Mouse (Mus musculus): ENCODE data around the gene Gfm2. TPM values are rescaled to one million over a fixed set of nuclear protein-coding genes. Genes with fewer than 3 reads are reported as not detected.
"Not testable (repeated sequence)": the region's sequence is repeated elsewhere in the genome, so short reads cannot be mapped to it uniquely, and the experiment has no call there.

Gene Gfm2
- polyA plus RNA-seq (2015; fragmentation: Nextera tagmentation; extraction: Ambion mirVana) = 35.3 and 39.5 TPM in 2 replicates

DNA sequence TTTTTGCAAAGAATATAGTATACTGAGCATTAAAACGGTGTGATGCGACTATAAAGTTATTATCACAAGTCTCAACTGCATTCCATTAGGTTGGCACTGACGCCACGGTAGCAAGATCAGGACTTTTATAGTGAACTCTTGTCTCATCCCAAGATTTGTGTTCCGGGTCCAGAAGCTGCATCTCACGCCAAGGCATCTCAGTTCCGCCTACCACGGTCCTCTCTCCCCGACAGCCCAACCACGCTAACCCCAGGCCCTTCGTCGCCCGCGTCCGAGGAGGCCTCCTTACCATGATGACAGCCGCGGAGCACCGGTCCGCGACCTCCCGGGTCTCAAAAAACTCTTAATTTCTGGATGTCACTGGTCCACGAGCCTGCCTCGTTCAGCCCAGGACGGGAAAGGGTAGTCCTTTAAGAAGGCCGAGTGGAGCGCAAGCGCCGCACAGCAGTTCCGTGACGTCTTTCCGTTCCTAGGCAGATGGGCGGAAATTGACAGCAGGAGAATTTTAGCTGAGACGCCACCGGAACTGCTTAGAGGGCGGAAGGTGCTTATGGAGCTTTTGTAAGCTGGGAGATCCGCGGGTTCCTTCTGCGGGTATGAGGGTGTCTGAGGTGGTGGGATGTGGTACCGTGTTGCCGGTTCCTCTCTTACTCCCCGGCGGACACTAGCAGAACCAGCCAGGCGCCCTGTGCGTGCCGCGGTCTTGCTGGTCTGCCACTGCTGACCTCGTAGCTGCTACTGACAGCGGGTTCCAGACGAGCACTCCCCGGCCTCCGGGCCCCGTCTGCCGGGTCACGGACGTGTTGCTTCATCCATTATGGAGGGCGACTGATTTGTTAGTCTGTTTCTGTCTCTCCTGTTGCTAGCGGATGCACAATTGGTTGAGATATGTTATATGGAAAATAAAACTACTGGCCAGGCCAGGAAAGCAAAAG is at the start of gene Gfm2, which contains the start of gene Nsa2:
Gfm2 (plus strand) TSS at position 472 of the 935 bp plus-strand sequence.
Nsa2 (minus strand) TSS at position 472 of the 935 bp plus-strand sequence.
- Histone ChIP-seq H3K4me1 (replicated peaks) (peaks cover 13% of the 10 kb centered on the region), H3K9ac (peak within 1 kb of the TSS; percentile 92), H3K4me2 (peak within 1 kb of the TSS; percentile 78), H3K27ac (peak within 1 kb of the TSS; percentile 94), H3K27me3 (no peaks in the 10 kb centered on the region), H3K36me3 (peaks cover 24% of the 10 kb centered on the region), H3K9me3 (no peaks in the 10 kb centered on the region), H3K4me3 (peak within 1 kb of the TSS; percentile 90)
- under 1% methylated on average over 57 of the region's 57 CpGs for WGBS
- peak; percentile 99 for ATAC-seq (ENCODE audit: low FRiP score)

DNA sequence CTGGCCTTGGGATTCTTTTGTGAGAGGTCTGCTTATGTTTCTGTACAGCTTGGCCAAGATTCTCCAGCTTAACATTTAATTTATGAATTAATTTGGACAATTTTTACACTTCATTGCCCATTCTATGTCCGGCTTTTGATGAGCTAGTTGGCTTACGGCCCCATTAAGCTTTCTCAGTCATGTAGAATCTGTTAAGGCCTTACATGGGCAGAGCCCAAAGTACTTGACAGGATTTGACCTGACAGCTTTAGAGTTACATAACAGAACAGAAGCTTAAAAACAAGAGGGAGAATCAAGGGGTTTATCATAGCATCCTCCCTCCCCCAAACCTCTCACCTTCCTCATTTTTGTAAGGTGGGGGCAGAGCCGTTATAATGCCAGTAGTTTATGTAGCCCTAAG is 49.6 kb upstream of the Gfm2 start:
- WGBS = 84% methylated on average over 3 of the region's 3 CpGs
- peaks cover 7% of the 10 kb centered on the region; the same call in 1 of the 2 replicates for H3K4me1 ChIP-seq (replicated peaks)
- no peaks in the 10 kb centered on the region for H3K9me3 ChIP-seq

DNA sequence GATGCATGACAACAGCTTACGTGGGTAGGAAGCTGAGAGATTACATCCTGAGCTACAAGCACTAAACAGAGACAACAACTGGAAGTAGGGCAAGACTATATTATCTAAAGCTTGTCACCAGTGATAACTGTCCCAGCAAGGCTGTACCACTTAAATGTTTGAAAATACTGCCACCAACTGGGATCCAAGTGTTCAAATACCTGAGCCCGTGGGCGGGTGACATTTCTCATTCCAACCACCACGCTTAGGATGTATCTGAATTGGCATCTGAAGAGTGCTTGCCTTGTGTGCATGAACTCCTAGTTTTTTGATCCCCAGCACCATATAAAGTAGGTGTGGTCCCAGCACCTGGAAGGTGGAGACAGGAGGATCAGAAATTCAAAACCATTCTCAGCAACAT is 42.0 kb upstream of the Gfm2 start:
- 84% methylated on average over 4 of the region's 4 CpGs for WGBS
- Histone ChIP-seq H3K4me2 (no peak overlapping the region), H3K4me1 (replicated peaks) (no peaks in the 10 kb centered on the region), H3K27ac (no peak overlapping the region), H3K27me3 (no peaks in the 10 kb centered on the region), H3K9me3 (no peaks in the 10 kb centered on the region), H3K36me3 (peaks cover 28% of the 10 kb centered on the region; the same call in 1 of the 2 replicates), H3K9ac (no peak overlapping the region), H3K4me3 (no peak overlapping the region)
- no peak for ATAC-seq (ENCODE audit: low FRiP score)

More for the DNA sequence above, 49.6 kb upstream of the Gfm2 start:
- Histone ChIP-seq H3K4me3 (no peak overlapping the region), H3K4me2 (no peak overlapping the region), H3K27ac (no peak overlapping the region), H3K36me3 (0 out of 2 replicates have a peak, but pooled peaks cover 7% of the 10 kb centered on the region), H3K27me3 (no peaks in the 10 kb centered on the region), H3K9ac (no peak overlapping the region)
- no peak for ATAC-seq (ENCODE audit: low FRiP score)

DNA sequence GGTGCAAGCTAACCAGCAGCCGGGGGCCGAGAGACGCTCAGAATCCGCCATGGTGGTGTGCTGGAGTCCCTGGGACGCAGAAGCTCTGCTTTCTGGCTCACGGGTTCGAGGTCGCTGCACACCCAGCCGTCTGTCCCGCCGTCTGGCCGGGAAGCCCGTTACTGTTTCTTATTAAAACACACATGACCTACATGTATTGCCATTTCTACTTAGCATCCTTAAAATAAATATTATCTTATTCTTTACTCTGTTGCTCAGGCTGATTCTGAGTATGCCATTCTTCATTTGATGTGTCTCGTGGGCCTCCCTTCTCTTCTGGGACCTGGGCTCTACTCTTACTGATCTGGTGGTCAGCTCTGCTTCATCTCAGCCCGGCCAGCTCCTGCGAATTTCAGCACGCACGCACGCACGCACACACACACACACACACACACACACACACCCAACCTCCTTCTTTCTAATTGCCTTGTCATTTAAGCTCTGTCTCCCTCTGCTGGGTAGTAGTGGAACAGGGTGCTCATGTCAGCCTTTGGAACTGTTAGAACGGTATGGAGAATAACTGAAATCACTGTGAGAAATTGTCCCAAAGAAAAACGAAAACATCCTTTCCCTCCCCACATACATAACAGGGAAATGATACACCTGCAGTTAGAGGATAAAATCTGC is 38.4 kb upstream of the Gfm2 start, which contains the start of gene Gm6169:
Gm6169 (minus strand) TSS at position 51 of the 666 bp plus-strand sequence.
- H3K27ac ChIP-seq = no peak within 1 kb of the TSS
- WGBS = 79% methylated on average over 22 of the region's 22 CpGs
- H3K9ac ChIP-seq = no peak within 1 kb of the TSS
- H3K9me3 ChIP-seq = no peaks in the 10 kb centered on the region
- 0 out of 2 replicates have a peak, but pooled peaks have one; percentile 52 for ATAC-seq (ENCODE audit: low FRiP score)
- no peaks in the 10 kb centered on the region for H3K27me3 ChIP-seq
- peaks cover 13% of the 10 kb centered on the region; the same call in 1 of the 2 replicates for H3K36me3 ChIP-seq
- H3K4me2 ChIP-seq = no peak within 1 kb of the TSS
- no peak within 1 kb of the TSS for H3K4me3 ChIP-seq
- H3K4me1 ChIP-seq (replicated peaks) = no peaks in the 10 kb centered on the region

DNA sequence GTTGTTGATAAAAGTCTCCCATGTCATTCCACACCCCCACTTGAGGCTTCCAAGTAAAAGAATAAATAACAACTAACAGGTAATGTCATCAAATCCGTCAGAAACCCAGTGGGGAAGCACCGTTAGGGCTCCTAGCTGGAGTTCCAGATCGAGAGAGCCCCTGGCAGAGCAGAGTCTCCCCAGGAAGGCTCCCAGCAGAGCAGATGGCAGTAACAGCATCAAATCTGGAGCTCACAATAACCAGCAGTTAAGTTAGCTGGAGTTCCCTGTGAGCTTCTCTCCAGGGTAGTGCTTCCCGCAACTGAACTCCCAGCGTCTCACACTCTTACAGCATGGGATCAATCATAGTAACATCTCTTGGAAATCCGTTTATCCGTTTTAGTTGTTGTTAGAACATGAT is 32.7 kb upstream of the Gfm2 start:
- H3K4me2 ChIP-seq = no peak overlapping the region
- 65% methylated on average over 7 of the region's 7 CpGs for WGBS
- H3K4me1 ChIP-seq (replicated peaks) = no peaks in the 10 kb centered on the region

DNA sequence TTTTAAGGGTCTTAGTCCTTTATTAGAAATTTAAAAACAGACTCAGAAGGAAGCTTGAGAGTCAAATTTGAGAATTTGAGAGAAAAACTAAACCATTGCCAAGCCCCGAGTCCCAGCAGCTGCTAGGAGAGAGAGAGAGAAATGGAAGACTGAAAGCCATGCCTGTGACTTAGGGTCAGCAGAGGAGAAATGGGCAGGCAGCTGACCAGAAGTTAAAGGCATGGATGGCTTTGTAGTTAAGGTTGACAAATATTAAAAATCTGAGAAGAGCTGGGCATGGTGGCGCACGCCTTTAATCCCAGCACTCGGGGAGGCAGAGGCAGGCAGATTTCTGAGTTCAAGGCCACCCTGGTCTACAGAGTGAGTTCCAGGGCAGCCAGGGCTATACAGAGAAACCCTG is 30.0 kb upstream of the Gfm2 start:
- H3K4me3 ChIP-seq; ATAC-seq (ENCODE audit: low FRiP score); H3K4me1 ChIP-seq (replicated peaks); H3K4me2 ChIP-seq; H3K27ac ChIP-seq; H3K27me3 ChIP-seq; H3K9me3 ChIP-seq; H3K9ac ChIP-seq: not testable (repeated sequence)
- H3K36me3 ChIP-seq = peaks cover 20% of the 10 kb centered on the region
- 89% methylated on average over 4 of the region's 4 CpGs for WGBS

More for the DNA sequence above, 32.7 kb upstream of the Gfm2 start:
- Histone ChIP-seq H3K9ac (no peak overlapping the region), H3K4me3 (no peak overlapping the region), H3K9me3 (no peaks in the 10 kb centered on the region), H3K36me3 (peaks cover 11% of the 10 kb centered on the region), H3K27ac (no peak overlapping the region), H3K27me3 (no peaks in the 10 kb centered on the region)
- no peak for ATAC-seq (ENCODE audit: low FRiP score)

DNA sequence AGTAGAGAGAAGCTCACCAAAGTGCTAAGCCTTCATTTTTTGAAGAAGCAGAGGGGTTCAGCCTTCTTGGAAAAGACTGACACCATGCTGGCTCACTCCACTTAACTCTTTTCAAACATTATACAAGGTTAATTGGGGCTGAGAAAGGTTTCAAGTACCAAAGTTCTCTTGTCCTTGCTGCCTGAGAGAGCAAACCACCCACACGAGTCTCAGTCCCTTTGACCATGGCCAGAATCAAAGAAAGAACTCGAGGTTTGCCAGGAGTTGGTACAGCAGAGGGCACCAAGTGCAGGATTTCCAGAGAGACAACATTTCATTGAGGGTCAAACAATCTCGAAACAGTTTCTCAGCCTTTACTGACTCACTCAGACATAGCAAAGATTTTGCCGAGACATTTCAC is 28.7 kb upstream of the Gfm2 start:
- Histone ChIP-seq H3K9me3 (no peaks in the 10 kb centered on the region), H3K4me3 (no peak overlapping the region), H3K36me3 (peaks cover 28% of the 10 kb centered on the region), H3K27ac (no peak overlapping the region), H3K4me1 (replicated peaks) (no peaks in the 10 kb centered on the region), H3K4me2 (no peak overlapping the region), H3K27me3 (no peaks in the 10 kb centered on the region), H3K9ac (no peak overlapping the region)
- 84% methylated on average over 4 of the region's 4 CpGs for WGBS
- ATAC-seq (ENCODE audit: low FRiP score) = no peak

DNA sequence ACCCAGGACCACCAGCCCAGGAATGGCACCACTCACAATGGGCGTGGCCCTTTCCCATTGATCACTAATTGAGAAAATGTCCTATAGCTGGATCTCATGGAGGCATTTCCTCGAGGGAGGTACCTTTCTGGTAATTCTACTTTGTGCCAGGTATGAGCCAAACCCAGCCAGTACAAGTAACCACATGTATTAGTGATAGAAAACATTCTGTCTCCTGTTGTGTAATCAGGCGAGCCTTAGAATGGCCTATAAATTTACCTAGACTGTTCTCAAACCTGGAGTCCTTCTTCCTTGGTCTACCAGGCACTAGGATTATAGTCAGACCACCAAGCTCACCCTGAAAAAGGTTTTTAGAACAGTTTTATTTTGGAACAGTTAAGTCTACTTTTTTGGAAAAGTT is 16.4 kb upstream of the Gfm2 start:
- Histone ChIP-seq H3K4me2 (no peak overlapping the region), H3K27me3 (no peaks in the 10 kb centered on the region), H3K4me3 (no peak overlapping the region), H3K9me3 (no peaks in the 10 kb centered on the region), H3K36me3 (peaks cover 67% of the 10 kb centered on the region), H3K4me1 (replicated peaks) (no peaks in the 10 kb centered on the region), H3K9ac (no peak overlapping the region), H3K27ac (no peak overlapping the region)
- 87% methylated on average over 3 of the region's 3 CpGs for WGBS
- no peak for ATAC-seq (ENCODE audit: low FRiP score)

DNA sequence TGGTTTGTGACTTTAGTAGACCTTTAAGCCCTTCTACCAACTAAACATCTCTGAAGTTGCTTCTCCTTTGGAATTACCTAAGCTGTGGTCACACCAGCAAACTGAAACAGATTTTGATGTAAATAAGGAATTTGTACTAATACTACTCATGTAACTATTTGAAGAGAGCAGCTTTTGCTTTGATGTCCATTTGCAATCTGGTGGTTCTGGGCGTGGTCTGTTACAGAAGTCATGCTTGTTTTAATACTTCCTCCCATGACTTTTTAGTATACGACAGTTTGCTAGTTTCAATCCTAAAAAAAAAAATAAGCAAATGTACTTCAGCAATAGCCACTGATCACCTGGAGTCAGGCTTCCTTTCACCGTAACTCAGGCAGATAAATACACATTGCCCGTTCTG is 8.1 kb upstream of the Gfm2 start:
- not testable (repeated sequence) for ATAC-seq (ENCODE audit: low FRiP score); H3K9ac ChIP-seq; H3K4me1 ChIP-seq (replicated peaks); H3K27ac ChIP-seq; H3K27me3 ChIP-seq; H3K4me2 ChIP-seq; H3K4me3 ChIP-seq; H3K9me3 ChIP-seq
- peaks cover 38% of the 10 kb centered on the region for H3K36me3 ChIP-seq
- WGBS = 88% methylated on average over 4 of the region's 4 CpGs

DNA sequence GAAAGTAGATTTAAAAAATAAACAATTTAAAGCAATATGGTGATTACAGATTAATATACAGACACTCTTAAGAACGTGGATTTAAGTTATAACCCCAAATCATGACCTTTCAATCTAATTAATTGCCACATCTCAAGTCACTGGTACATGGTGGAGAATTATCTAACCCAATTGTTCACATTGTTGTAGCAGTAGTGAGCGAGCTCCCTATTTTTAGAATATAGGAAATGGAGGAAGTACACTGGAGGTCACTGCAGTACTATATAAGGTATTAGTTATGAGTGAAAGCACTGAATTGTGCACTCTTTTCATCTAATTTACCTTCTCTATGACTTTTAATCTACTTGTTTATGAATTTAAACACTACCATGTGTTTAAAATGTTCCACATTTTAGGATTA is 7.3 kb upstream of the Gfm2 start:
- peaks cover 35% of the 10 kb centered on the region for H3K36me3 ChIP-seq
- no CpG with 5 or more reads among the region's 2 CpGs for WGBS
- not testable (repeated sequence) for H3K4me2 ChIP-seq; H3K4me3 ChIP-seq; H3K9me3 ChIP-seq; H3K4me1 ChIP-seq (replicated peaks); H3K9ac ChIP-seq; H3K27me3 ChIP-seq; H3K27ac ChIP-seq; ATAC-seq (ENCODE audit: low FRiP score)

DNA sequence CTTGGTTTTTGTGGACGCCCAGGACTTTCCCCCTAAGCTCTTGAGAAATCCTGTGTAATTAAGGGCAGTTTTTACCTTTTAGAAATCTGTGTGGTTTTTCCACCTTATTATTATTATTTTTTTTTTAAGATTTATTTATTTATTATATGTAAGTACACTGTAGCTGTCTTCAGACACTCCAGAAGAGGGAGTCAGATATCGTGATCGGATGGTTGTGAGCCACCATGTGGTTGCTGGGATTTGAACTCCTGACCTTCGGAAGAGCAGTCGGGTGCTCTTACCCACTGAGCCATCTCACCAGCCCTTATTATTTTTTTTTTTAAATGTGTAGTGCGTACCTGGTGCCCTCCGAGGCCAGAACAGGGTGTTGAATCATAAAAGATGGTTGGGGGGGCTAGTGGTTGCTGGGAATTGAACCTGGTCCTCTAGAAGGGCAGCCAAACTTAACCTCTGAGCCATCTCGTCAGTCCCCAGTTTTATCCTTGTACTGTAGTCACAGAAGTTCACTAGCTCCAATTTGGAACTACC is 731 bp downstream of the Gfm2 start:
- H3K4me2 ChIP-seq = peak overlapping the region; percentile 57
- H3K27me3 ChIP-seq; H3K9me3 ChIP-seq; ATAC-seq (ENCODE audit: low FRiP score): not testable (repeated sequence)
- peak overlapping the region; percentile 92 for H3K9ac ChIP-seq
- H3K4me1 ChIP-seq (replicated peaks) = peaks cover 13% of the 10 kb centered on the region
- peak overlapping the region; percentile 90 for H3K4me3 ChIP-seq
- peaks cover 26% of the 10 kb centered on the region for H3K36me3 ChIP-seq
- peak overlapping the region; percentile 94 for H3K27ac ChIP-seq
- 35% methylated on average over 8 of the region's 8 CpGs for WGBS

DNA sequence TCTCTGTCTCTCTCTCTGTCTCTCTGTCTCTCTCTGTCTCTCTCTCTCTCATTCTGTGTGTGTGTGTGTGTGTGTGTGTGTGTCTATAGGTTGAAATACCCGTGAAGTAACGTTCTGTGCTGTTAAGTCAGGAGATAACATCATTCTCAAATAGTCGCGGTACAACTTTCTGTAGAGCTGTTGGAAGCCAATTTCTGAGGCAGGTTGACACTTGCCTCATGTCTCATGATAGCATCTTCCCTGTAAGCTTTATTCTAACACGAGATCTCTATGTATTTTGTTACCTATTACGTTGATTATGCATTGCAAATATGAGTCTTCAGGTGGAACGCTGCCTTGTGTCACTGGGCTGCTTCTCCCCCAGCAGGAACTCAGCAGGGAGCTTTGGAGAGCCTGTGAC is 4.6 kb downstream of the Gfm2 start:
- WGBS = 91% methylated on average over 7 of the region's 7 CpGs
- peaks cover 10% of the 10 kb centered on the region for H3K4me1 ChIP-seq (replicated peaks)

More for the DNA sequence above, 4.6 kb downstream of the Gfm2 start:
- no peak overlapping the region for H3K4me2 ChIP-seq
- H3K4me3 ChIP-seq = no peak overlapping the region
- ATAC-seq (ENCODE audit: low FRiP score) = no peak
- no peaks in the 10 kb centered on the region for H3K27me3 ChIP-seq
- H3K27ac ChIP-seq = no peak overlapping the region
- no peaks in the 10 kb centered on the region for H3K9me3 ChIP-seq
- no peak overlapping the region for H3K9ac ChIP-seq
- peaks cover 37% of the 10 kb centered on the region for H3K36me3 ChIP-seq

Data from hindbrain, embryonic 13.5 days (tissue).